Mouse (Mus musculus) WW6 (cell line): ENCODE measurements around the gene Nsd1.
A peak's percentile ranks its signal among the peaks of the same experiment; 100 is the strongest.

Experiments
- DNase-seq: peaks from one replicate; pipeline ENCODE4 v3.0.0-alpha.2; 2013; ENCODE audit warnings: low read depth, low spot score

Nsd1 gene

GRCm38 (mm10) chr13:55255052-55255652 is 45.6 kb downstream of the Nsd1 start:
- no peak for DNase-seq

- no peak for DNase-seq
These were observed 49.1 kb downstream of the Nsd1 start for GRCm38 (mm10) chr13:55258651-55259050.

- DNase-seq, result no peak
These were observed 51.9 kb downstream of the Nsd1 start for GRCm38 (mm10) chr13:55261521-55261920.

GRCm38 (mm10) chr13:55262096-55262495 is 52.5 kb downstream of the Nsd1 start:
- no peak for DNase-seq

- DNase-seq, result no peak
These were observed 67.6 kb downstream of the Nsd1 start for GRCm38 (mm10) chr13:55277203-55277602.

GRCm38 (mm10) chr13:55277646-55278045 is 68.1 kb downstream of the Nsd1 start:
- DNase-seq, result no peak

- DNase-seq, result no peak
These were observed 79.3 kb downstream of the Nsd1 start for GRCm38 (mm10) chr13:55288854-55289253.

GRCm38 (mm10) chr13:55296760-55297159 is 87.2 kb downstream of the Nsd1 start:
- DNase-seq, result no peak

- DNase-seq, result no peak
These were observed 91.3 kb downstream of the Nsd1 start for GRCm38 (mm10) chr13:55300913-55301312.

GRCm38 (mm10) chr13:55312028-55312630 is 102.5 kb downstream of the Nsd1 start:
- no peak for DNase-seq

GRCm38 (mm10) chr13:55313051-55313450 is 103.5 kb downstream of the Nsd1 start:
- no peak for DNase-seq

- no peak for DNase-seq
These were observed 105.4 kb downstream of the Nsd1 start for GRCm38 (mm10) chr13:55314891-55315412.

GRCm38 (mm10) chr13:55318351-55318750 is 108.8 kb downstream of the Nsd1 start:
- no peak for DNase-seq

- DNase-seq, result no peak
These were observed 110.5 kb downstream of the Nsd1 start, which contains the start of gene Prelid1 for GRCm38 (mm10) chr13:55319931-55320533. Prelid1 (plus strand) TSS chr13:55320500.

- no peak for DNase-seq
These were observed 112.0 kb downstream of the Nsd1 start, which contains the start of gene Rab24 for GRCm38 (mm10) chr13:55321434-55322129. Rab24 (minus strand) TSS chr13:55321946.

GRCm38 (mm10) chr13:55322130-55322825 is 112.7 kb downstream of the Nsd1 start:
- no peak for DNase-seq

GRCm38 (mm10) chr13:55325596-55325995 is 116.0 kb downstream of the Nsd1 start:
- DNase-seq, result no peak

GRCm38 (mm10) chr13:55327169-55327568 is 117.6 kb downstream of the Nsd1 start:
- no peak for DNase-seq

- peak; percentile 70 for DNase-seq
These were observed 118.1 kb downstream of the Nsd1 start for GRCm38 (mm10) chr13:55327633-55328032.

- no peak for DNase-seq
These were observed 118.6 kb downstream of the Nsd1 start for GRCm38 (mm10) chr13:55328171-55328570.

- no peak for DNase-seq
These were observed 119.1 kb downstream of the Nsd1 start for GRCm38 (mm10) chr13:55328641-55329040.
